Mouse (Mus musculus): ENCODE data around the gene Rpa1. TPM values are rescaled to one million over a fixed set of nuclear protein-coding genes. Genes with fewer than 3 reads are reported as not detected.

The Rpa1 gene
- polyA plus RNA-seq, 1 experiment from 2014 or later: 119 TPM

DNA sequence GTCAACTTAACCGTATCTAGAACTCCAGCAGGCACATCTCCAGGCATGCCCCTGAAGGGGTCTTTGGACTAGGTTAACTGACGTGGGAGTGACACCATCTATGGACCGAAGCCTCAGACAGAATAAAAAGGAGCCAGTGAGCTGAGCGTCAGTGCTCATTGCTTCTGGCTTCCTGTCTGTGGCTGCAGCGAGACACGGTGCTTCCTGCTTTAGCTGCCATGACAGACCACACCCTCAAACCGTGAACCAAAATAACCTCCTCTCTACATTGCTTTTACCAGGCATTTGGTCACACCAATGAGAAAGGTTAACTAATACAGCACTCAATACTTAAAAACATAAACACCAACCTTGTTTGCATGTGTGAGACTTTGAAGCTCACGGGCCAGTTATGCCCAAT is 11.4 kb downstream of the Rpa1 start:
- no peak for ATAC-seq (ENCODE audit: low FRiP score, low TSS enrichment)
- H3K4me1 ChIP-seq (ENCODE audit: control insufficient read depth, insufficient read depth, low read length): no peaks in the 10 kb centered on the region
- peaks cover 53% of the 10 kb centered on the region for H3K36me3 ChIP-seq (ENCODE audit: control insufficient read depth, insufficient read depth, low read length)
- H3K9me3 ChIP-seq (ENCODE audit: control insufficient read depth, low read length): no peaks in the 10 kb centered on the region
- H3K4me3 ChIP-seq (ENCODE audit: low read length): no peak overlapping the region
- H3K27me3 ChIP-seq (ENCODE audit: control insufficient read depth, insufficient read depth, low read length): no peaks in the 10 kb centered on the region
- H3K4me2 ChIP-seq (replicated peaks; ENCODE audit: low read depth, low read length): no peak overlapping the region
- H3K9ac ChIP-seq (ENCODE audit: low read depth, low read length): no peak overlapping the region
- H3K27ac ChIP-seq (ENCODE audit: low read depth, low read length): no peak overlapping the region
- 67% methylated on average over 8 of the region's 8 CpGs for WGBS

DNA sequence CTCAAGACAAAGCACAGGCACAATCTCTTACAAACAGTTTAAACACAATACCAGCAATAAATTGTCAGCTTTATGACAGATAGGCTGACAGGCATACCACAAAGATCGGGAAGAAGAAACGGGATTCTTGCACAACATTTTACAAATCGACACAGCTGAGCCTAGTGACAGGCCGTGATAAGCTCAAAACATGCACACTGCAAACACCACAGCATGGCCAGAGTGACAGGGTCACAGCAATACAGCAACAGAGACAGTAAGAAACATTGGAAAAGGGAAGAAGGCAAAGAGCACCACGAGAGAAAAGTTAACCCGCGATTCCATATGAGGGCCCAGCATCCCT is 22.2 kb downstream of the Rpa1 start:
- Histone ChIP-seq H3K36me3 (ENCODE audit: control insufficient read depth, insufficient read depth, low read length) (peaks cover 15% of the 10 kb centered on the region; the same call in 1 of the 2 replicates), H3K27me3 (ENCODE audit: control insufficient read depth, insufficient read depth, low read length) (no peaks in the 10 kb centered on the region), H3K9me3 (ENCODE audit: control insufficient read depth, low read length) (no peaks in the 10 kb centered on the region), H3K4me3 (ENCODE audit: low read length) (no peak overlapping the region), H3K4me1 (ENCODE audit: control insufficient read depth, insufficient read depth, low read length) (peaks cover 12% of the 10 kb centered on the region; the same call in 1 of the 2 replicates), H3K27ac (ENCODE audit: low read depth, low read length) (no peak overlapping the region), H3K4me2 (replicated peaks; ENCODE audit: low read depth, low read length) (no peak overlapping the region), H3K9ac (ENCODE audit: low read depth, low read length) (0 out of 2 replicates have a peak overlapping the region, but pooled peaks have one; percentile 18)
- 57% methylated on average over 7 of the region's 7 CpGs for WGBS
- no peak for ATAC-seq (ENCODE audit: low FRiP score, low TSS enrichment)

DNA sequence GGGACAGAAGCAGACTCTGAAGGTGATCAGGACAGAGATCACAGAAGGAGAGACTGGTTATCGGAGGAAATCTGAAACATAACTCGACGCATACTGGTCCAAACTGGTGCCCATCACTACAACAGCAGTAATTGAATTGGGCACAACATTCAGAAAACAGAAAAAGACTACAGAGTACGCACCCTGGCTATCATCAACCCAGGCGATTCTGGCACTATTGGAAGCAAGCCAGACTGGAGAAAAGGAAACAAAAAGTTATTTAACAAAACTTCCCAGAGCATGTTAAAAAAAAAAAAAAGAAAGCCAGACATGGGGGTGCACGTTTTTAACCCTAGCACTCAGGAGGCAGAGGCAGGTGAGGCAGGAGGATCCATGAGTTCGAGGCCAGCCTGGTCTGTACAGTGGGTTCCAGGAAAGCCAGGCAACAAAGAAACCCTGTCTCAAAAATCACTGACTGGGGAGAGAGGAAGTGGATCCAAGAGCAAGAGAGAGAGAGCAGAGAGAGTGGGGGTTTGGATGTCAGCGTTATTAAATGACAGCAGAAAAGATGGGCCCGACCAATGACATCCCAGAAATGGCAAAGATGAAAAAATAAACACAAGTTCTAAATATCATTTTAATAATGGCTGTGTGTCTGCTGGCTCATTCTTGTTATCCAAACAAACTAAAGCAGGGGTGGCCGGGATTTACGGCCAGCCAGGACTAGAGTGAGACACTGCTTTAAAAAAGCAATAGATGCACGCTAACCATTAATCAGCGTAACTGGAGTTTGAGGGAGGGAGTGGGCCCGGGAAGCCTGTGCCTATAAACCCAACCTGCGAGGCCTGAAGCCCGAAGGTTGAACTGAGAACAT is 22.8 kb downstream of the Rpa1 start:
- peaks cover 12% of the 10 kb centered on the region; the same call in 1 of the 2 replicates for H3K4me1 ChIP-seq (ENCODE audit: control insufficient read depth, insufficient read depth, low read length)
- H3K4me3 ChIP-seq (ENCODE audit: low read length): no peak overlapping the region
- no peak for ATAC-seq (ENCODE audit: low FRiP score, low TSS enrichment)
- H3K4me2 ChIP-seq (replicated peaks; ENCODE audit: low read depth, low read length): no peak overlapping the region
- H3K9me3 ChIP-seq (ENCODE audit: control insufficient read depth, low read length): no peaks in the 10 kb centered on the region
- H3K27me3 ChIP-seq (ENCODE audit: control insufficient read depth, insufficient read depth, low read length): no peaks in the 10 kb centered on the region
- 0 out of 2 replicates have a peak overlapping the region, but pooled peaks have one; percentile 18 for H3K9ac ChIP-seq (ENCODE audit: low read depth, low read length)
- no peak overlapping the region for H3K27ac ChIP-seq (ENCODE audit: low read depth, low read length)
- WGBS: 49% methylated on average over 16 of the region's 16 CpGs
- H3K36me3 ChIP-seq (ENCODE audit: control insufficient read depth, insufficient read depth, low read length): peaks cover 12% of the 10 kb centered on the region; the same call in 1 of the 2 replicates

DNA sequence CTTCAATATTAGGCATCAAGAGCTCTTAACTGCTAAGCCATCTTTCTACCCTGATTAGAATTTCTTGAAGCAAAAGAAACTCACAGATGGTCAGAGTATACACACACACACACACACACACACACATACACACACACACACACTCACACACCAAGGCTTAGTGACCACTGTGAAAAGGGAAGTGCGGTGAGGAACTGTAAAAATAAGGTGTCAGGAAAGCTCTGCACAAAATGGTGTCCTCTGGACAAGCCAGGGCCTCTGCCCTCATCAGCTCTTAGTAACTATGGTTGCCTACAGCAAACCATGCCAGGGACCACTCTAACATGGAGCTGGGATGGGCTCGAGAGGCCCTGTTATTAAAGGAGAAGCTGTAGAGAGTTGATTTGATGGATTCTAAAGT is 23.7 kb downstream of the Rpa1 start:
- Histone ChIP-seq H3K9me3 (ENCODE audit: control insufficient read depth, low read length) (no peaks in the 10 kb centered on the region), H3K27me3 (ENCODE audit: control insufficient read depth, insufficient read depth, low read length) (no peaks in the 10 kb centered on the region), H3K4me3 (ENCODE audit: low read length) (no peak overlapping the region), H3K36me3 (ENCODE audit: control insufficient read depth, insufficient read depth, low read length) (peaks cover 10% of the 10 kb centered on the region; the same call in 1 of the 2 replicates), H3K9ac (ENCODE audit: low read depth, low read length) (no peak overlapping the region), H3K4me2 (replicated peaks; ENCODE audit: low read depth, low read length) (no peak overlapping the region), H3K4me1 (ENCODE audit: control insufficient read depth, insufficient read depth, low read length) (peaks cover 12% of the 10 kb centered on the region; the same call in 1 of the 2 replicates), H3K27ac (ENCODE audit: low read depth, low read length) (no peak overlapping the region)
- 90% methylated on average over 2 of the region's 2 CpGs for WGBS
- no peak for ATAC-seq (ENCODE audit: low FRiP score, low TSS enrichment)

DNA sequence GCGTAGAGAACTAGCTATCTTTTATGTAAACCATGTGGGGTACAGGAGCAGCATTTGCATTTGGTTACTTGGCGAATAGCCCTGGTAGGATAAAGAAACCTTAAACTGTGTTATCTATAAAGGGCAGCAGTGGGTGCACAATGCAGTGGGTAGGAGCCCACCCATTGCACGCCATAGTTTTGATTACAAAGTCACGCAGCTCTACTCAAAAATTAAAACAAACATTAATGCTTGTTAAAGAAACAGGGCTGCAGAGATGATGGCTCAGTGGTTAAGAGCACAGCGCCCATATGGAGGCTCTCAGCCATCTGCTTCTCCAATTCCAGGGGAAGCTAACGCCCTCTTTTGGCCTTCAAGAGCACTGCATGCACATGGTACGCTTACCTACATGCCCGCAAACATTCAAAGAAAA is 24.8 kb downstream of the Rpa1 start:
- 75% methylated on average over 8 of the region's 8 CpGs for WGBS

DNA sequence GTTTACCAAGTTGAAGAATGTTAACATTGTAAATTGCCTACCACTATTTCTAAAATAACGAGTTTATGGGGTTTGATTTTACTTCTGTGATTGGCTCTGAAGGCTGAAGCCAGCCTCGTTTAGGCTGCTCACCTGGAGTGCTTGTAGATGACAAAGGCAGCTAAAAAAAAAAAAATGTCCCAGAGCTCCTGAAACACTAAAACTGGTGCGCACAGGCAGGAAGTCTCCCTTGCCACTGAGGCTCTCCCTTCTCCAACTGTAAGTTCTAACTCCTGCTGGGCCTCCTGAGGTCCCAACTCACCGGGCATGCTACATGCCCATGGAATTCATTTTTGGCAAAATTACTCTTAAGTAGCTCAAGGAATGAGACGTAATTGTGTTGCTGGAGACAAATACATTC is 28.9 kb downstream of the Rpa1 start:
- no peak overlapping the region for H3K9ac ChIP-seq (ENCODE audit: low read depth, low read length)
- no peak overlapping the region for H3K4me2 ChIP-seq (replicated peaks; ENCODE audit: low read depth, low read length)
- peaks cover 29% of the 10 kb centered on the region for H3K36me3 ChIP-seq (ENCODE audit: control insufficient read depth, insufficient read depth, low read length)
- no peaks in the 10 kb centered on the region for H3K27me3 ChIP-seq (ENCODE audit: control insufficient read depth, insufficient read depth, low read length)
- H3K4me3 ChIP-seq (ENCODE audit: low read length): no peak overlapping the region
- no peaks in the 10 kb centered on the region for H3K9me3 ChIP-seq (ENCODE audit: control insufficient read depth, low read length)
- ATAC-seq (ENCODE audit: low FRiP score, low TSS enrichment): no peak
- 0 out of 2 replicates have a peak, but pooled peaks cover 3% of the 10 kb centered on the region for H3K4me1 ChIP-seq (ENCODE audit: control insufficient read depth, insufficient read depth, low read length)
- WGBS: 65% methylated on average over 5 of the region's 5 CpGs
- H3K27ac ChIP-seq (ENCODE audit: low read depth, low read length): no peak overlapping the region

More for the DNA sequence above, 24.8 kb downstream of the Rpa1 start:
- H3K27me3 ChIP-seq (ENCODE audit: control insufficient read depth, insufficient read depth, low read length): no peaks in the 10 kb centered on the region
- no peak overlapping the region for H3K4me3 ChIP-seq (ENCODE audit: low read length)
- H3K9ac ChIP-seq (ENCODE audit: low read depth, low read length): no peak overlapping the region
- H3K27ac ChIP-seq (ENCODE audit: low read depth, low read length): no peak overlapping the region
- no peaks in the 10 kb centered on the region for H3K9me3 ChIP-seq (ENCODE audit: control insufficient read depth, low read length)
- H3K4me2 ChIP-seq (replicated peaks; ENCODE audit: low read depth, low read length): no peak overlapping the region
- H3K36me3 ChIP-seq (ENCODE audit: control insufficient read depth, insufficient read depth, low read length): peaks cover 9% of the 10 kb centered on the region; the same call in 1 of the 2 replicates
- H3K4me1 ChIP-seq (ENCODE audit: control insufficient read depth, insufficient read depth, low read length): peaks cover 12% of the 10 kb centered on the region; the same call in 1 of the 2 replicates
- ATAC-seq (ENCODE audit: low FRiP score, low TSS enrichment): no peak

DNA sequence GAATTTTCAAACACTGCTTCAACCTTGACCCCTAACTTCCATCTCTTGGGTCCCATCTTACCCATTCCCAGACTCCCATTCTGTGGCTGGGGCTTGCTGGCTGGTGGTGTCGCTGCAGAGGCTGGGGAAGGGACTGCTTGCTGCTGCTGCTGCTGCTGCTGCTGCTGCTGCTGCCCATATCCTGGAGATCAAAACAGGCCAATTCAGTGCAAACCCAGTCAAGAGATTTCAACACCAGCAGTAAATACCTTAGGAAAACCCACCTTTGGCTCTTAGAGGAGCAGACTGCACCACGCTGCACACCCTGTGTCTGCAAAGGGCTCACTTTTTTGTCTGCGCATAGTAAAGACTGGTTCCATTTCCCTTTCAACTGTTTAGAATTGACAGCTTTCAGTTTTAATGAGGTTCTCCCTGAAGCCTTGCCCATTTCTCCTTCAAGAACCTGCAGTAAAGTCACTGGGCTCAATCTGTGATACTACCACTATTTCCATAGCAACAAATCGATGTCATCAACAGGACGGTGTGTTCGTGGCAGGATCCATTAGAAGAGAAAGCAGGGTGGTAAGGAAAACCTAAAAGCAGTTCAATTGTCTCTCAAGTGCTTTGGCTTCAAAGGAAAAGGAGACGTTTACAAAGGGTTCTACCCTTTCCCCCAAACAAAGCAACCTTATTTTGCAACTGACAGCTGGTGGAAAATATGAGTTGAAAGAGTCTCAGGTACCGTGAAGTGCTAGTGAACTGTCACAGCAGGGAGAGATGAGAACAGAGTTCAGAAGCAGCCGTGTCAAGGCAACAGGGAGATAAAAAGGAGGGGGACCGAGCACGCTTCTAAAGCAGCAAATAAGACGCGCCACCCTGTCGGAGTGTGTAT is 29.5 kb downstream of the Rpa1 start:
- no peak overlapping the region for H3K9ac ChIP-seq (ENCODE audit: low read depth, low read length)
- H3K4me3 ChIP-seq (ENCODE audit: low read length): no peak overlapping the region
- no peak overlapping the region for H3K27ac ChIP-seq (ENCODE audit: low read depth, low read length)
- no peaks in the 10 kb centered on the region for H3K9me3 ChIP-seq (ENCODE audit: control insufficient read depth, low read length)
- H3K27me3 ChIP-seq (ENCODE audit: control insufficient read depth, insufficient read depth, low read length): no peaks in the 10 kb centered on the region
- ATAC-seq (ENCODE audit: low FRiP score, low TSS enrichment): no peak
- 67% methylated on average over 14 of the region's 14 CpGs for WGBS
- peaks cover 35% of the 10 kb centered on the region for H3K36me3 ChIP-seq (ENCODE audit: control insufficient read depth, insufficient read depth, low read length)
- H3K4me2 ChIP-seq (replicated peaks; ENCODE audit: low read depth, low read length): no peak overlapping the region
- 0 out of 2 replicates have a peak, but pooled peaks cover 3% of the 10 kb centered on the region for H3K4me1 ChIP-seq (ENCODE audit: control insufficient read depth, insufficient read depth, low read length)

DNA sequence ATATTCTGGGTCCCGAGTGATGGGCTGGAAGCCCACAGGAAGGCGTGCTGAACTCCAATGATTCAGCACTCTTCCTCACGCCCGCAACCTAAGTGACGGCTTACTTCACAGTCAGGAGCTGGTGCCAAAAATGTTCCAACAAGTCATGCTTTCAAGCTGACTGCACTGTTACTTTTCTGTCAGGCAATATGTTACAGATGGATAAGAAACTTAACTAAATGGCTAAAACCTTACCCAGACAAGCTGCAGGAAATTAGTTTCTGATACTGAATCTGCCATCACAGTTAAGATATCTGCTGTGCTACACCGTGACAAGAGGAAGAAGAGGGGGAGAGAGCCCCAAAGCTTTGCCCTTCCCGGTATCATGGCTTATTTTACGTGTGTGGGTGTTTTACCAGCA is 34.3 kb downstream of the Rpa1 start:
- no peak overlapping the region for H3K4me3 ChIP-seq (ENCODE audit: low read length)
- no peak overlapping the region for H3K9ac ChIP-seq (ENCODE audit: low read depth, low read length)
- H3K4me2 ChIP-seq (replicated peaks; ENCODE audit: low read depth, low read length): no peak overlapping the region
- 86% methylated on average over 8 of the region's 8 CpGs for WGBS
- H3K27ac ChIP-seq (ENCODE audit: low read depth, low read length): no peak overlapping the region
- no peaks in the 10 kb centered on the region for H3K9me3 ChIP-seq (ENCODE audit: control insufficient read depth, low read length)
- H3K36me3 ChIP-seq (ENCODE audit: control insufficient read depth, insufficient read depth, low read length): peaks cover 74% of the 10 kb centered on the region
- H3K27me3 ChIP-seq (ENCODE audit: control insufficient read depth, insufficient read depth, low read length): no peaks in the 10 kb centered on the region
- no peak for ATAC-seq (ENCODE audit: low FRiP score, low TSS enrichment)
- no peaks in the 10 kb centered on the region; the same call in 1 of the 2 replicates for H3K4me1 ChIP-seq (ENCODE audit: control insufficient read depth, insufficient read depth, low read length)

Data from kidney, embryonic 14.5 days (tissue).